Mouse (Mus musculus) gastrocnemius, postnatal 14 days (tissue): ENCODE results near the gene Slc22a30. TPM values are rescaled to one million over a fixed set of nuclear protein-coding genes. Genes with fewer than 3 reads are reported as not detected.
"Not testable (repeated sequence)": the region's sequence is repeated elsewhere in the genome, so short reads cannot be mapped to it uniquely, and the experiment has no call there.

Experiments
- DNase-seq: peaks from one replicate; pipeline ENCODE4 v3.0.0; 2021; ENCODE audit warnings: mixed read lengths
- intact Hi-C: fragments of 180-260 bp; cut with DNase I; formaldehyde crosslinking; loops from one replicate; pipeline ENCODE4 v1.15.1; 2025; ENCODE audit warnings: low total_unique reads
- long read RNA-seq, 2 experiments: library from polyadenylated mRNA; stranded (forward); transcript quantifications; one replicate each; pipeline ENCODE4 v2.0.0; 2021
- total RNA-seq, 2 experiments: library from RNA; stranded (reverse); gene quantifications; 2 replicates each; pipeline ENCODE4 v1.2.3; 2021

Gene Slc22a30
- total RNA-seq, result not detected
- long read RNA-seq, experiment 1, result 0 reads
- long read RNA-seq, experiment 2, result 0 reads

GRCm38 (mm10) chr19:8405011-8405410 is at the start of gene Slc22a30:
Gene Slc22a30, minus strand, starts transcription at chr19:8405111.
- intact Hi-C loops, DNase-seq: not testable (repeated sequence)

DNA sequence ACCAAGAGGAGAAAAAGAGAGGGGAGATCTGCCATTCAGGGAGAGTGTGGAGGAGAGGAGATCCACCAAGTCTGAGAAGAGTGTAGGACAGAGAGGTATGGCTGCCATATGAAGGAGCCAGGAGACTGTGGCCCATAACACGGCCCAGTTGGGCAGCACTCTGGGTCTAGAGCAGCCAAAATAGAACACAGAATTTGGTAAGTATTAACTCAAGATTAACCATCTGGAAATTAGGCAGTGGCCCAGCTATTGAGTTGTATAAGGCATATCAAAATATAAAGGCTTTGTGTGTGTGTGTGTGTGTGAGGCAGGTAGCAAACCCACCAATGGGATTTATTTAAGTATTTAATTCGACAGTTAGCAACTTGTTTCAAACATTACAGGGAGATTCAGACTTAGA is 43.4 kb upstream of the Slc22a30 start:
- intact Hi-C loops, result no loop called here
- DNase-seq, result no peak

GRCm38 (mm10) chr19:8447516-8447915 is 42.6 kb upstream of the Slc22a30 start:
- DNase-seq, result no peak
- intact Hi-C loops, result no loop called here

GRCm38 (mm10) chr19:8431051-8431662 is 26.2 kb upstream of the Slc22a30 start:
- intact Hi-C loops, result no loop called here
- no peak for DNase-seq

GRCm38 (mm10) chr19:8407290-8408021 is 2.5 kb upstream of the Slc22a30 start:
- intact Hi-C loops, DNase-seq: not testable (repeated sequence)

Other genes starting within 250 kb of the Slc22a30 start
- not detected for gene Slc22a29, start 186.2 kb downstream of the Slc22a30 start, total RNA-seq
- not detected for gene Slc22a8, start 186.1 kb upstream of the Slc22a30 start, total RNA-seq
- gene Slc22a6, start 212.9 kb upstream of the Slc22a30 start, total RNA-seq, result not detected